Mouse (Mus musculus) limb, embryonic 11.5 days (tissue): ENCODE measurements at regions not wholly inside any gene's neighbourhood (a gene's known extent, or its start where the extent isn't known, plus 50 kb on each side); places are given as distances from the start of the nearest gene placed in this dataset.
A peak's percentile ranks its signal among the peaks of the same experiment; 100 is the strongest.

ENCODE experiments used
- ATAC-seq: fragments of 200-750 bp; cut with Nextera tagmentation; 2 replicates; pipeline ENCODE4 v1.8.0; 2017; ENCODE audit warnings: low read depth; ENCODE audit not compliant: insufficient number of reproducible peaks, low FRiP score, low TSS enrichment
- DNase-seq: peaks from one replicate; pipeline ENCODE4 v3.0.0-alpha.2; 2015; ENCODE audit warnings: low spot score
- H3K27ac ChIP-seq: fragments of 300-500 bp; sonication (generic); replicated peaks from 2 replicates; pipeline ENCODE4 v1.5.1; 2014; ENCODE audit warnings: low read depth, mild to moderate bottlenecking, low read length
- H3K27me3 ChIP-seq: fragments of 300-500 bp; sonication (generic); 2 replicates; pipeline ENCODE4 v1.6.1; 2014; ENCODE audit warnings: mild to moderate bottlenecking, low read length, mixed read lengths; ENCODE audit not compliant: control insufficient read depth, insufficient read depth
- H3K36me3 ChIP-seq: fragments of 300-500 bp; sonication (generic); 2 replicates; pipeline ENCODE4 v1.6.1; 2014; ENCODE audit warnings: mild to moderate bottlenecking, low read length, moderate library complexity, mixed read lengths; ENCODE audit not compliant: control insufficient read depth, insufficient read depth
- H3K4me1 ChIP-seq: fragments of 300-500 bp; sonication (generic); 2 replicates; pipeline ENCODE4 v1.6.1; 2014; ENCODE audit warnings: low read length, mixed read lengths; ENCODE audit not compliant: control insufficient read depth, insufficient read depth
- H3K4me2 ChIP-seq: fragments of 300-500 bp; sonication (generic); 2 replicates; pipeline ENCODE4 v1.6.1; 2014; ENCODE audit warnings: low read depth, mild to moderate bottlenecking, moderate library complexity; ENCODE audit not compliant: severe bottlenecking
- H3K4me3 ChIP-seq: fragments of 300-500 bp; sonication (generic); 2 replicates; pipeline ENCODE4 v1.5.1; 2014; ENCODE audit warnings: low read depth, low read length
- H3K9ac ChIP-seq: fragments of 300-500 bp; sonication (generic); 2 replicates; pipeline ENCODE4 v1.6.1; 2014; ENCODE audit warnings: mild to moderate bottlenecking, low read length
- H3K9me3 ChIP-seq: fragments of 300-500 bp; sonication (generic); 2 replicates; pipeline ENCODE4 v1.6.1; 2016; ENCODE audit warnings: low read length; ENCODE audit not compliant: control insufficient read depth
- WGBS: fragments of 180-500 bp; shearing (Covaris S2); extraction: QIAGEN DNeasy Blood & Tissue Kit; methylation state at CpG from one replicate; pipeline ENCODE4 v1.1.7; 2014; 5-methylcytosine and 5-hydroxymethylcytosine counted together

GRCm38 (mm10) chr8:41648276-41648675 lies 231.4 kb upstream of the Frg1 start:
- Histone ChIP-seq H3K27me3 (no peaks in the 10 kb centered on the region), H3K4me2 (no peak overlapping the region), H3K4me3 (no peak overlapping the region), H3K36me3 (no peaks in the 10 kb centered on the region), H3K27ac (no peak overlapping the region), H3K4me1 (0 out of 2 replicates have a peak, but pooled peaks cover 2% of the 10 kb centered on the region), H3K9me3 (no peaks in the 10 kb centered on the region), H3K9ac (no peak overlapping the region)
- 85% methylated on average over 1 of the region's 1 CpGs for WGBS
- DNase-seq: no peak
- no peak for ATAC-seq

- Histone ChIP-seq H3K27ac (no peak overlapping the region), H3K9me3 (no peaks in the 10 kb centered on the region), H3K27me3 (no peaks in the 10 kb centered on the region), H3K36me3 (no peaks in the 10 kb centered on the region), H3K9ac (no peak overlapping the region), H3K4me2 (no peak overlapping the region), H3K4me1 (0 out of 2 replicates have a peak, but pooled peaks cover 2% of the 10 kb centered on the region), H3K4me3 (no peak overlapping the region)
- ATAC-seq: no peak
- no peak for DNase-seq
- WGBS: 32% methylated on average over 5 of the region's 5 CpGs
These were observed 227.8 kb upstream of the Frg1 start for GRCm38 (mm10) chr8:41644626-41645025.

GRCm38 (mm10) chr8:41623841-41624240 lies 207.0 kb upstream of the Frg1 start:
- DNase-seq: no peak
- no peak overlapping the region for H3K9ac ChIP-seq
- WGBS: 77% methylated on average over 4 of the region's 4 CpGs

GRCm38 (mm10) chr8:41600255-41600654 lies 183.4 kb upstream of the Frg1 start:
- no peaks in the 10 kb centered on the region for H3K9me3 ChIP-seq
- H3K4me3 ChIP-seq: no peak overlapping the region
- DNase-seq (no peak), ATAC-seq (no peak)
- no peak overlapping the region for H3K27ac ChIP-seq
- H3K4me2 ChIP-seq: no peak overlapping the region
- H3K4me1 ChIP-seq: no peaks in the 10 kb centered on the region
- H3K9ac ChIP-seq: no peak overlapping the region
- no peaks in the 10 kb centered on the region for H3K27me3 ChIP-seq
- 95% methylated on average over 1 of the region's 1 CpGs for WGBS
- H3K36me3 ChIP-seq: no peaks in the 10 kb centered on the region

More at GRCm38 (mm10) chr8:41623841-41624240, 207.0 kb upstream of the Frg1 start:
- no peak overlapping the region for H3K4me2 ChIP-seq
- no peaks in the 10 kb centered on the region for H3K4me1 ChIP-seq
- H3K27me3 ChIP-seq: no peaks in the 10 kb centered on the region
- H3K4me3 ChIP-seq: no peak overlapping the region
- no peak for ATAC-seq
- H3K27ac ChIP-seq: no peak overlapping the region
- no peaks in the 10 kb centered on the region for H3K36me3 ChIP-seq
- H3K9me3 ChIP-seq: no peaks in the 10 kb centered on the region

- Histone ChIP-seq H3K9me3 (no peaks in the 10 kb centered on the region), H3K4me1 (peaks cover 7% of the 10 kb centered on the region), H3K27me3 (no peaks in the 10 kb centered on the region), H3K9ac (no peak overlapping the region), H3K4me2 (no peak overlapping the region), H3K27ac (no peak overlapping the region), H3K4me3 (no peak overlapping the region), H3K36me3 (no peaks in the 10 kb centered on the region)
- WGBS: 90% methylated on average over 5 of the region's 5 CpGs
- no peak for ATAC-seq
- no peak for DNase-seq
These were observed 177.6 kb upstream of the Frg1 start for GRCm38 (mm10) chr8:41594446-41594845.

GRCm38 (mm10) chr8:41593666-41594042 lies 176.8 kb upstream of the Frg1 start:
- H3K4me1 ChIP-seq: peaks cover 7% of the 10 kb centered on the region
- no peak overlapping the region for H3K4me3 ChIP-seq
- no peaks in the 10 kb centered on the region for H3K36me3 ChIP-seq
- H3K27me3 ChIP-seq: no peaks in the 10 kb centered on the region
- no peaks in the 10 kb centered on the region for H3K9me3 ChIP-seq
- no peak overlapping the region for H3K27ac ChIP-seq
- H3K4me2 ChIP-seq: no peak overlapping the region
- ATAC-seq (no peak), DNase-seq (no peak)
- 36% methylated on average over 2 of the region's 2 CpGs for WGBS
- H3K9ac ChIP-seq: no peak overlapping the region

- 17% methylated on average over 6 of the region's 6 CpGs for WGBS
- H3K4me1 ChIP-seq: peaks cover 7% of the 10 kb centered on the region
- DNase-seq: peak; percentile 36
- H3K4me2 ChIP-seq: no peak overlapping the region
- no peak overlapping the region for H3K27ac ChIP-seq
- H3K4me3 ChIP-seq: no peak overlapping the region
- ATAC-seq: peak; percentile 84; the same call in 1 of the 2 replicates
- H3K9me3 ChIP-seq: no peaks in the 10 kb centered on the region
- H3K27me3 ChIP-seq: no peaks in the 10 kb centered on the region
- no peaks in the 10 kb centered on the region for H3K36me3 ChIP-seq
- H3K9ac ChIP-seq: no peak overlapping the region
These were observed 176.1 kb upstream of the Frg1 start for GRCm38 (mm10) chr8:41592741-41593665.

GRCm38 (mm10) chr8:41592174-41592573 lies 175.3 kb upstream of the Frg1 start:
- Histone ChIP-seq H3K27ac (peak overlapping the region; percentile 21; the same call in 1 of the 2 replicates), H3K9ac (no peak overlapping the region), H3K4me3 (no peak overlapping the region), H3K4me2 (no peak overlapping the region), H3K9me3 (no peaks in the 10 kb centered on the region), H3K36me3 (no peaks in the 10 kb centered on the region), H3K4me1 (peaks cover 7% of the 10 kb centered on the region), H3K27me3 (no peaks in the 10 kb centered on the region)
- peak; percentile 47 for DNase-seq
- 29% methylated on average over 9 of the region's 9 CpGs for WGBS
- no peak for ATAC-seq
